Mouse (Mus musculus): ENCODE results near the gene Ulk4.

Gene Ulk4

DNA sequence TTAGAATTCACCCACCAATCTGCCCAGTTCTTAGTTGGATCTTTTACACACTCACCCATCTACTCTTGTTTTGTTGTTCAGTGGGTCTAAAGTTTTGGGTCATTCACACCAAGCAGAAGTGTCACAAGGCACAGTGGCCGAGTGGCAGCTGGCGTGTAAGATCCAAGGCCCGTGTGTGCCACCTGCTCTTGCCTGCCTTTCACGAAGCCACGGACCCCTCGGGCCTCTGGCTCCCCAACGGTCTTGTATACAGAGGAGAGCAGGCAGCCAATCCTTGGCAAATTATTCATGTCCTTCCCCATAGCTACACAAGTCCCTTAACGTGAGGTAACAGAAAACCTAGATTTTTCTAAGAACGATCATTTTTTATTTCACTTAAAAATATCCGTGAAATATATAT is 27.5 kb upstream of the Ulk4 start:
- POLR2A ChIA-PET, result interaction anchor here in 3 of 4 experiments (1.0 to 14.5 kb wide), 13 partner anchors 9 to 59 kb away, joined by 3 to 194 read pairs (median 30); no protein-coding TSS in a partner anchor
- CTCF ChIA-PET, result interaction anchor here in 2 of 4 experiments (0.6 to 2.6 kb wide), 4 partner anchors 16 to 47 kb away, joined by 3 to 16 read pairs (median 4); no protein-coding TSS in a partner anchor

DNA sequence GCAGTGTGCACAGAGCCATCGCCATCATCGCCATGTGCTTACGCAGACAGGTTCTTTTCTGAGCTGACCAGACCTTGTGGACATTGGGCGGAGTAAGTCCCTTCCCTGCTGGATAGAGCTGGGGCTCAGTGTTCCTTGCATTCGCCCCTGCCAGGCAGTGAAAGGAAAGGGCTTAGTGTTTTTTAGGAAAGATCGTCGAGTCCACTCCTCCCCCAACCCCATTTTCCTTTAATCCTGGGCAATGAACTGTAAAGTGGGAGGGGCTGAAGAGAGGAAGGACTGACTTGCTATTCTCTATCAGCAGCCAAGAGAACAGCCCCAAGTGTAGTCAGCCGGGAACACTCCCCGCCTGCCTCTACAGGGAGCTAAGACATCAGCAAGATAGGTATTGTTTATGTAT is 26.8 kb upstream of the Ulk4 start:
- ChIA-PET CTCF (interaction anchor here (0.5 to 4.5 kb wide), 16 partner anchors 10 to 448 kb away, joined by 3 to 19 read pairs (median 7); no protein-coding TSS in a partner anchor), POLR2A (interaction anchor here in 3 of 4 experiments (1.0 to 14.5 kb wide), 19 partner anchors 10 to 71 kb away, joined by 3 to 194 read pairs (median 6); no protein-coding TSS in a partner anchor)

DNA sequence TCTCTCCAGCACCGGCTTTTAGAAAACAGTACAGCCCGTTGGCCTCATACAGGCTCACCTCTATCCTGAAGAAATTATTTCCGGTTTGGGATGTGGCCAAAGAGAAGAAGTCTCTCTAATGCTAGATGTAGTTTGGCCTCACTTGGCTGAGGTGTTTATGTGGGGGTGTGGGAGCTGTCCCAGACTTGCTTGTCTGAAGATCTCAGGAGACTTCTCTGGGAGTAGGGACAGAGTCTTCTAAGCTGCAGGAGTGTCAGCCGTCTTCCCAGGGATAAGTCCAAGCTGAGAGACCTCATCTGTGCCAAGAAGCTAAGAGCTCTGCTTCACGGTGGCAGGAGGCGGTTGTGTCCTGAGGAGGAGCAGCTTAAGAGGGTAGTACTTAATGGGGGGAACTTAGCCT is 26.1 kb upstream of the Ulk4 start:
- CTCF ChIA-PET, result interaction anchor here (0.5 to 4.5 kb wide), 28 partner anchors 9 to 720 kb away, joined by 3 to 19 read pairs (median 6); no protein-coding TSS in a partner anchor
- POLR2A ChIA-PET, result interaction anchor here (0.6 to 14.5 kb wide), 24 partner anchors 11 to 75 kb away, joined by 3 to 194 read pairs (median 6); no protein-coding TSS in a partner anchor

GRCm38 (mm10) chr9:121302543-121302942 is 25.5 kb upstream of the Ulk4 start:
- POLR2A ChIA-PET, result interaction anchor here (0.6 to 14.5 kb wide), 25 partner anchors 11 to 84 kb away, joined by 3 to 194 read pairs (median 5); no protein-coding TSS in a partner anchor
- CTCF ChIA-PET, result interaction anchor here (0.6 to 4.5 kb wide), 36 partner anchors 9 to 866 kb away, joined by 3 to 19 read pairs (median 5); no protein-coding TSS in a partner anchor

DNA sequence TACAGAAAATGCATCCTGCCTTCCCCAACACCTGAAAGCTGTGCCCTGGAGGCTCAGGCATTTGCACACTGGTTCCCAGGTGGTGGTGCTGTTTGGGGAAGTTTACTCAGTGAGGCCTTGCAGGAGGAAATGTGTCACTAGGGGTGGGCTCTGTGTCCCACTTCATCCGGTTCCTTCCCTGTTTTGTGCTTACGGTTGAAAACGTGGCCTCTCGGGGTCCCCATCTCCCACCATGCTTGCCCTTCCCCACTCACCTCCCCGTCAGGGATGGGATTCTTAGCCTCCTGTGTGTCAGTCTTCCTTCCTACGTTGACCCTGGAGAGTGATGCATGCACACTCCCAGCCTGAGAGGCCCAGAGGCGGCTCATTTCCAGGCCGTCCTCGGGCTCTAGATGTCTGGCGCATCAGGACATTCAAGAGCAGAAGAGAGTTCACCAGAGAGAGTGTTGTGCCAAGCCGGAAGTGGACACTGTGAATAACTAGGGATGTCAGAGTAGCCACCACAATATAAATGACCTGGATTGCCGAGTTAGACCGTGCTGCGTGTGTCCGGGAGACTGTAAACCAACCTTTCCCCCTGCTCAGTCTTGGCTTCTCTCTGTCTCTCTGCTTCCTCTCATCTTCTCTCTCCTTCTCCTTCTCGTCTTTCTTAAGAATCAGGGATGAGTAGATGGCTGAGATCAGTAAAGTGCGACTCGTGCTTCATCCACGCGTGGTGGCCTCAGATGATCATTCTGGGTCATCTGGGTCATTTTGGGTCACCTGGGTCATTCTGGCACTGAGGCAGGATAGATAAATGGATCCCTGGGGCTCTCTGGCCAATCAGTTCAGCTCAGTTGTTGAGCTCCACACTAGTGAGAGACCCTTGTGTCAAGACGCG is 24.3 kb upstream of the Ulk4 start:
- ChIA-PET CTCF (interaction anchor here (0.6 to 4.5 kb wide), 23 partner anchors 11 to 1099 kb away, joined by 3 to 19 read pairs (median 5); no protein-coding TSS in a partner anchor), POLR2A (interaction anchor here in 3 of 4 experiments (0.6 to 14.5 kb wide), 28 partner anchors 8 to 730 kb away, joined by 3 to 194 read pairs (median 6); partner anchors contain the start of gene Rpl14 (in 1 of the 3))

DNA sequence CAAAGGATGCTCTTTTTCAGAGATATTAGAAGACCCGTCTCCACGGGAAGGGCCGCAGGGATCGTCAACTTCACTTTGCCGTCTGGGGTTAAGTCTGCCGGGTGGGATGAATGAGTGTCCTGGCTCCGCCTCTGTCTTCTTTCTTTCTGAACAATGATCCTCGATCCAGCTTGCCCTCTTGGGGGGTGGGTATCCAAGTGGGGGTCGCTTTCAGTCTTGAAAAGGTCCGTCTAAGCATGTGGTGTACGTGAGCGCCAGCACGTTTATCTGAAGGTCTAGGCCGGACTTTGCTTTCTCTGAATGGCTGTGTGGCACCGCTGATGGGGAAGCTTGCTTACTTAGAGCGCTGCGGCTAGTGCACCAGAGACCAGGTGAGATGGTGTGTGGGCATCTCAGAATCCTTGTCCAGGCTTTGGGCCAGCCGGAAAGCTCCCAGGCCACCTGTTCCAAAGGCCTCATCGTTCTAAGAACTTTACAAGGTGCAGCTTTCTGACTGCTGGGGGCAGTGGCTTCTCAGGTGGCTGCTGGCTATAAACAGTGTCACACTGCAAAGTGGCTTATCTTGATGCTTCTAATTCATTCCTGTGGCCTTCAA is 23.1 kb upstream of the Ulk4 start:
- ChIA-PET CTCF (interaction anchor here in 3 of 4 experiments (0.6 to 4.5 kb wide), 15 partner anchors 14 to 861 kb away, joined by 3 to 19 read pairs (median 4); no protein-coding TSS in a partner anchor), POLR2A (interaction anchor here in 3 of 4 experiments (0.9 to 14.5 kb wide), 30 partner anchors 8 to 78 kb away, joined by 3 to 194 read pairs (median 6); no protein-coding TSS in a partner anchor)

DNA sequence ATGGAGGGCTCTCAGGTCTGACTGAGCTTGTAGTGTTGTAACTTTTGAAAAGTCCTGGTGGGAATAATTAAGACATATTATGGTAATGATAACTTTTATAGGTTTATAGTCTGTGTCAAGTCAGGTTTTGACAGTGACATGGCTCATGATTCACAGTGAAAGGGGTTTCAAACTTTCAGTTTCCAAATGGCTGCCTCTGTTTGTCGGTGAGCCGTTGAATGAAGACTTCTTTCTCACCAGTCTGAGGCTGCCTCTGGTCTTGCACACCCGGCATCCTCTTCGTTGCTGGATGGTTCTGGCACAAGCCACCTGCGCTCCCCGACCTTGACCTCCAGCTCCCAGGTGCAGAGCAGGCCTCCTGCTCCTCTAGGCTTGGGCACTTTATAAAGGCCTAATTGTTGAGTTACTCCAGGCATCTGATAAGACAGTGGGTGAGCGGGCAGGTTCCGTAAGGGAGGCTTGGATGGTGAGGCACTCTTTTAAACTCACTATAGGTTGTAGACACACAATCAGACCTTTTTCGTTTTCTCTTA is 22.3 kb upstream of the Ulk4 start:
- CTCF ChIA-PET, result interaction anchor here in 3 of 4 experiments (0.5 to 3.8 kb wide), 8 partner anchors 36 to 516 kb away, joined by 3 to 15 read pairs (median 4); no protein-coding TSS in a partner anchor
- POLR2A ChIA-PET, result interaction anchor here (0.5 to 14.5 kb wide), 30 partner anchors 9 to 730 kb away, joined by 3 to 194 read pairs (median 5); no protein-coding TSS in a partner anchor

DNA sequence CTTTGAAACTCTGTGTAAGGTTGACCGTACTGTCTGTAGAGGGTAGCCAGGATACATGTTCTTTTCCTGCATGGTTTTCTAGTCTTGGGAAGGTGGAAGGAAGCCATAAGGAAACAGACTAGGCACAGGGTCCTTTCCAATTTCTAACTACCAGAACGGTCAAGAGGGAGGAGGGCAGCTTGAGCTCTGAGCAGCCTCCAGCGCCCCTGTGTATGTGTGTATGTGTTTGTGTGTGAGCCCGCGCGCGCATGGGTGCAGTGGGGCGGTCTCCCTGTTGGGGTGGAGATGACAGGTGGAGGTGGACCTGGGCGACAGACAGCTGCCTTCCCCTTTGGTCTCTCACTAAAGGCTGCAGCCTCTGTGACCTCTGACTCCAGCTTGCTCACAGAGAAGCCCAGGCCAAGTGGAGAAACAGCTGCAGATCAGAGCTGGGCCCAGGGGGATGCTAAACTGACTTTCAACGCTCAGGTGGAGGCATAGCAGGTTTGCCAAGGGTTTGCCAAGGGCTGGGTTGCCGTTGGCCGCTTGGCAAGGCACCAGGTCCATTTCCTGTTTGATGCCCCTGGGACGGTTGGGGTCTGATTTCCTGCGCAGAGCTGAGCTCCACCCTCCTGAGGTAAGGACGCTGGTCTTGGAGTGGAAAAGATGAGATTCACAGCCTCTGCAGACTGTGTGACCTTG is 21.6 kb upstream of the Ulk4 start:
- CTCF ChIA-PET, result interaction anchor here in 1 of 4 experiments (0.5 to 1.5 kb wide), 4 partner anchors 37 to 100 kb away, joined by 3 to 8 read pairs (median 4); no protein-coding TSS in a partner anchor
- POLR2A ChIA-PET, result interaction anchor here (0.5 to 14.5 kb wide), 26 partner anchors 8 to 729 kb away, joined by 3 to 194 read pairs (median 4); no protein-coding TSS in a partner anchor

DNA sequence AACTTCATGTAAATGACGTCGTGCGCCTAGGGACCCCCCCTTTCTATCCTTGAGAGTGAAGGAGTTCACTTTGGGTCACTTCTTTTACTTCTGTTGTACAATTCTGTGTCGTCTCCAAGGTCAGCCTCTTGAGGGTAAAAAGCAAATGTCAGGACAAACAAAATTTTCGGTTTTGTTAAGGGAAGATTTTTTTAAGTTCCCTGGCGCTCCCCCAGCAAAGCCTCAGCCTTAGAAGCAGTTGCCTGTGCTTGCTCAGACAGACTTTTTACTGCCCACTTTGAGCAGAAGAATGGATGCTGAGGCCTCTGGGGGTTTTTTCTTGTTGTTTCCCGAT is 21.0 kb upstream of the Ulk4 start:
- ChIA-PET CTCF (interaction anchor here in 2 of 4 experiments (0.5 to 1.5 kb wide), 3 partner anchors 13 to 77 kb away, joined by 3 to 6 read pairs (median 4); no protein-coding TSS in a partner anchor), POLR2A (interaction anchor here in 3 of 4 experiments (1.0 to 14.5 kb wide), 18 partner anchors 9 to 74 kb away, joined by 3 to 194 read pairs (median 5); no protein-coding TSS in a partner anchor)

DNA sequence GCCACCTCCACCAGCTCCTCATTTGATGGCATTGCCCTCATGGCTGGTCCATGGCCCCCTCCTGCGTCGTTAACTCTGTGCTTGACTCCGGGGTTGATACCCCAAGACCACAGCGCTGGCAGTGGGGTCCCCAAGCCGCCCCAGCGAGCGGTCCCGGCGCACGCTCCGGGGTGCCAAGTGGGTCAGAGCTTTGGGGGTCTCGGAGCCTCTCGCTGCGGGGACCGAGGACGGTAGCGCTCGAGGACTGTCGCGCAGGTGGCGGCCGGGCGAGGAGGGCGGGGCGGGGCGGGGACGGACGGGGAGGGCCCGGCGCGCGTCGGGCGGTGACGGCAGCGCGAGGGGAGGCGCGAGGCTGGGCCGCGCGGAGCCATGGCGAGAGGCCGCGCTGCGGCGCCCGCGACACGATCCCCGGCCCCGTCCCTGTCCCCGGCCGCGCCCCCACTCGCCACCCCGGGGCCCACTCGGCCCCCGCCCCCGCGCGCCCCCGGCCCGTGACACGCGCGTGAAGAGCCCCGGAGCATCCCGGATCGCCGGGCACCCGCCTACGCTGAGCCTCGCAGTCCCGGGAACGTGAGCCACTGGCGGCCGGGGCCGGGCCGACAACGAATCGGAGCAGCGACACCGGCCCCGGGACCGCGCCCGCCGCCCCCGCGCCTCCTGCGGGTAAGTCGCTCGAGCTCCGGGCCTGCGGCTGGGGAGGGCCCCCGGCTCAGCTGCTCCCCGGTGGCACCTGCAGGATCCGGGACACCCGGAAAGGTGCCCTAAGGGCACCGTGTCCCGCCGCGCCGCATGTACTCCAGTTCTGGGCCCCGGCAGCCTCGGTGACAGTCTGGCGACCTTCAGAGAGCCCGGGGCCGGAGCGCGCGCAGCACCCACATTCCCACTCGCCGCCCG is 20.4 kb upstream of the Ulk4 start, which contains the start of gene Trak1:
Trak1 (plus strand) TSS at position 332 of the 894 bp plus-strand sequence.
- POLR2A ChIA-PET, result interaction anchor here (0.6 to 14.5 kb wide), 21 partner anchors 9 to 155 kb away, joined by 3 to 194 read pairs (median 5); no protein-coding TSS in a partner anchor
- CTCF ChIA-PET, result interaction anchor here in 3 of 4 experiments (0.5 to 1.2 kb wide), 4 partner anchors 12 to 95 kb away, joined by 3 to 6 read pairs (median 5); no protein-coding TSS in a partner anchor

DNA sequence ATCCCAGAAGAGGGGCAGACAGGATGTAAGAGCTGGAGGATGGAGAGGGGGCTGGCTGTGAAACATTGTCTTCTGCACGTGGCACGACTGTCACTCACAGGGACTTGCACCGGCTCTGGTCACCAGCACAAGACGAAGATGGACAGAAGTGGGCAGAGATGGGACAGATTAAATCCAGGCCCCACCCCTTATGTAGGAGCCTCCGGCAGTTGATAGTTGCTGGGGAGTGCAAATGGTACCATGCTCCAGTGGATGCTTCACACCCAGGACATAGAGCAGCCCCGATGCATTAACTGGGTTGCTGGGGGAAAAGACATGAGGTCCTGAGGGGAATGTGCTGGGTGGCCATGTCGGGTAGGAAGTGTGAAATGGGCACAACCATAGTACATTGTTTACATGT is 18.2 kb upstream of the Ulk4 start:
- CTCF ChIA-PET, result no interaction called here
- POLR2A ChIA-PET, result interaction anchor here in 2 of 4 experiments (1.0 to 14.5 kb wide), 5 partner anchors 22 to 57 kb away, joined by 3 to 194 read pairs (median 3); no protein-coding TSS in a partner anchor

- ChIA-PET POLR2A (interaction anchor here in 3 of 4 experiments (0.7 to 14.5 kb wide), 4 partner anchors 24 to 90 kb away, joined by 3 to 194 read pairs (median 4); no protein-coding TSS in a partner anchor), CTCF (interaction anchor here in 1 of 4 experiments (1.2 kb wide), 1 partner anchor 82 kb away, joined by 3 read pairs; no protein-coding TSS in a partner anchor)
Measured at GRCm38 (mm10) chr9:121293187-121293586, 16.2 kb upstream of the Ulk4 start.

DNA sequence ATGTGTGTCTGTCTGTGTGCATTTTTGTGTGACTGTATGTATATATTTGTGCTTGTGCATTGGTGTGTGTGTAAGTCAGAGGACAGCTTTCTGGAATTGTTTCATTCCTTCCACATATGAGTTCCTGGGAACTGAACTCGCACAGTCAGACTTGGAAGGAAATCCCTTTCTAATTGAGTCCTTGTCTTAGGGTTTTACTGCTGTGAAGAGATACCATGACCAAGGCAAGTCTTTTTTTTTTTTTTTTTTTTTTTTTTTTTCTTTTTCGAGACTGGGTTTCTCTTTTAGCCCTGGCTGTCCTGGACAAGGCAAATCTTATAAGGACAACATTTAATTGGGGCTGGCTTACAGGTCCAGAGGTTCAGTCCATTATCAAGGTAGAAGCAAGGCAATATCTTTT is 14.3 kb upstream of the Ulk4 start:
- POLR2A ChIA-PET, result interaction anchor here in 3 of 4 experiments (0.6 to 14.5 kb wide), 4 partner anchors 9 to 379 kb away, joined by 4 to 194 read pairs (median 5); no protein-coding TSS in a partner anchor
- CTCF ChIA-PET, result no interaction called here

DNA sequence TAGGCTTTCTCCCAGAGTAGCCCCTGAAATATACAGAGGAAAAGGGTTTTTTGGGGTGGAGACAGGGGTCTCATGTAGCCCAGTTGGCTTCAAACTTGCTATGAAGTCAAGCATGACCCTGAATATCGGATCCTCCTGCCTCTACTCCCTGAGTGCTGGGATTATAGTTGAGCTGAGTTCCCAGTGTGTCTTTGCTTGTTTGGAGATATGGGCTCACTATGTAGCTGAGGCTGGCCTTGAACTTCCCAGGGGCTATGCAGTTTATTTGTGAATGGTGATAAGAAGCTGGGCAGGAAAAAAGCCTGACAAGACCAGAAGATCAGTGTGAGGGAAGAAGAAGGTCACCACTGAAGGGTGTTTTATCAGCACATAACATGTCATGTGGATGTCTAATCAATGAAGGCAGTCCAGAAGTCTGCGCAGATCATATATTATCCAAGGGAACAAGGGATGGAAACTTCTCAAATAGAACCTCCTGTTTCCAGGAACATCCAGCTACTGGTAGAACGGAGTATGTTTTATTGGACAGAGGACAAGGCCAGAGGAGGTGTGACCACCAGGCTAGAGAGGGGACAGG is 9.4 kb upstream of the Ulk4 start:
- CTCF ChIA-PET, result interaction anchor here in 1 of 4 experiments (0.6 kb wide), 1 partner anchor 1025 kb away, joined by 6 read pairs; no protein-coding TSS in a partner anchor
- POLR2A ChIA-PET, result interaction anchor here in 2 of 4 experiments (0.6 to 2.7 kb wide), 7 partner anchors 11 to 66 kb away, joined by 4 to 11 read pairs (median 5); partner anchors contain the start of gene Trak1 (in 1 of the 2)

All from embryonic stem cell, embryonic (primary cell).